Mouse (Mus musculus) kidney, postnatal 4 days (tissue): ENCODE measurements around the gene Nacc2.

Source experiments
- DNase-seq, 2 experiments: peaks; one replicate each; pipeline ENCODE4 v3.0.0; 2021; ENCODE audit warnings: mixed read lengths in 2 of 2

Gene Nacc2

DNA sequence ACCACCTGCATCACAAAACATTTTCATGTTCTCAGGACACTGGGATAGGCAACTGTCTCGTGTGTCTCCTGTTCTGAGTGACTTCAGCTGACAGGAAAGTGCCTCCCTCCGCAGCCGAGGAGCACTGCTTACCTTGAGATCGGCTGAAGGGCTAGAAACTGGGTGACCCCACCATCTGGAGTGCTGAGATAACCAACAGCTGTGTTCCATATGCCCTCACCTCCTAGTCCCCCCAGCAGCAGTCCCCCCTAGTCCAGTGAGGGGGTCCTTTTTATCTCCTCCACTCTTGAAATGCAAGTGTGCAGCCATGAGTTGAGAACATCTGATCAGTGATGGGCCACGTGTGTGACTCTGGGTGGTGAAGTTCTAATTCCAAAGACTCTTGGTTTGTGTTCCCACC lies 74.2 kb downstream of the Nacc2 start:
- DNase-seq, result no peak

- no peak for DNase-seq
These were observed 78.8 kb downstream of the Nacc2 start for GRCm38 (mm10) chr2:26044216-26044615.

- DNase-seq, result no peak
These were observed 80.4 kb downstream of the Nacc2 start for GRCm38 (mm10) chr2:26042603-26043002.

DNA sequence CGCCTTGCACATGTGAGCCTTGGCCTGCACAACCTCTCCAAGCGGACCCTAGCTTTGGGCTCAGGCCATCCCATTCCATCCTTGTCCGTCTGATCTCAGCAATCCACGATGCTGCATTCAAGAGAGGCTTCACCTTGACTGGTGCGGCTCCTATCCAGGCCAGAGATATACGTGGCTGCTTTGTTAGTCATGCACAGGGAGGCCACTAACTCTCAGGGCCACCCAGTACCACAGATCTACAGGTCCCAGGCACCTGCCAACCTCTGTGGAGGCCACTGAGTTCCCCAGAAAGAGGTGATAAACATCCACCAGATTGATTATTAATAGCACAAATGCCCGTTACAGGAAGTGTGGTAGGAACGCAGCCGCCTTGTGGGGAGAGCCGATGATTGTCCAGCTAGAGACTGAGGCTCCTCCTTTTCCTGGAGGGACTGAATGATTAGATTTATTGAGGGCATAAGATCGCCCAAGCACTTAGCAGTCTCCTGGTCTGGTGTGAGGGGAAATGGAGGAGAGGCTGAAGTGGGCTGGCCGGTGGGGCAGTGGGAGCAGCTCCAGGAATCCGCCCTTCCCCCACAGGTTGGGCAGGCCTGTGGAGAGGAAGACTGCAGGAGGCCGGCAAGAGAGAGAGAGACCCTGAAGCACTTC lies 81.7 kb downstream of the Nacc2 start:
- DNase-seq, result peak; percentile 69 to 80

- DNase-seq, result peak; percentile 49 to 69
These were observed 83.1 kb downstream of the Nacc2 start for GRCm38 (mm10) chr2:26039951-26040350.

DNA sequence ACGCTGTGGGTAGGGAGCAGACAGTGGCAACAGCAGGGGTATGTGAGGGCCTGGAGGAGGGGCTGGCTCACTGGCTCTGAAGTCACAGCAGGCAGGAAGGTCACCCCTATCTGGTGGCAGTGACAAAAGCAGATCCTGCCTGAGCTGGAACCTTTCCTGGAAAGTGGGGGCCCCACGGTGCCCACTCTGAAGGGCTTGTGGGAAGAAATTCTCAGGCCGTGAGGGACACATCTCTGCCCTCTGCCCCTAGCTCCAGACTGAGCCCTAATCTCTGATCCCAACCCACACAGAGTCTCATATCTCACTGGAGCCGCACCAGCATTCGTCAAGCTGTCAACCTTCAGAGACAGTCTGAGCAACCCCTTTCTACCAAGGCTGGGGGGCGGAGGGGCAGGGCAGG lies 85.6 kb downstream of the Nacc2 start:
- no peak for DNase-seq

- DNase-seq, result peak in 1 of 2 experiments; percentile 33
These were observed 88.5 kb downstream of the Nacc2 start for GRCm38 (mm10) chr2:26034344-26035050.

DNA sequence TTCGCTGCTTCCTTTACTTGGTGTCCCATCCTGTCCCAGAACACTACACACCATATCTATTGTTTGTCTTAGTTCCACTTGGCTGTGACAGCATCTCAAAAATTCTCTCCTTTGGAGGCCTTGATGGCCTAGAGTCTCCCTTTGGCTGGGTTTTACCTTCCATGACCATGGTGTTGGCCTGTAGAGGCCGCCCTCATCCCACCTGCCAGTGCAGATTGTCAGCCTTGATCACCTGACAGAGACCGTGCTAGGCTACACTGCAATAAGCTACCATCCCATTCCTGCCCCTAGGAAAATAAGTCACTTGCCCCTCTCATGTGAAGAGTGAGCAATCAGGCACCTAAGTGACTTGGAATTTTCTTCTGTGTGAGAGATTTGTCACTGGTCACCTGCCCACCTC lies 92.7 kb downstream of the Nacc2 start:
- peak; percentile 34 to 44 for DNase-seq

GRCm38 (mm10) chr2:26024138-26025075 lies 98.6 kb downstream of the Nacc2 start:
- DNase-seq, result peak; percentile 46 to 60

DNA sequence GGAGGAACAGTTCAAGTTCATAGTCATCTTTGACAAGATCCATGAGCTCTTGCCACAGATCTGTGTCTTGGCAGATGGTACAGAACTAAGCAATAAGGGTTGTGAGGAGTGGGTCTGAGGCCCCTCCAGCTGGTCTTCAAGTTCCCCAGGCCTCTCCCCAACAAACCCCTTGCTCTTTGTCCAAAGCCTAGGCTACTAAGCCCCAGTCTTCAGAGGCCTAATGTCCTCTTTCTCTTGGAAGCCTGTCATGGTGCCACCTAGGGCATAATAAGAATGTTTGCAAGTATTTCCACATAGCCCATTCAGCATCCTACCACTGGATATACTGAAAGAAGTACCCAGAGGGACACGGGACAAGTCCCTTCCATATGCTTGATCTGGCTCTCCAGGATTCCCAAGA lies 100.4 kb downstream of the Nacc2 start:
- no peak for DNase-seq

DNA sequence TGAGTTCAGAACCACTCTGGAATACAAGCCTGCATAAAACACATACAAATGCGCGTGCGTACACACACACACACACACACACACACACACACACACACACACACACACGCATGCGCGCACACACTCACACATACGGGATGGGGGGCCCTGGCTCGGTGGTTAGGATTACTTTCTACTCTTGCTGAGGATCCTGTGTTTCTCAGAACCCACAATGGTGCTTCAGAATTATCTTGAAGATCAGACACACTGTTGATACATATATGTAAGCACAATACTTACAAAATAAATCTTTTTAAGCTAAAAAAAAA lies 100.8 kb downstream of the Nacc2 start:
- DNase-seq, result no peak

DNA sequence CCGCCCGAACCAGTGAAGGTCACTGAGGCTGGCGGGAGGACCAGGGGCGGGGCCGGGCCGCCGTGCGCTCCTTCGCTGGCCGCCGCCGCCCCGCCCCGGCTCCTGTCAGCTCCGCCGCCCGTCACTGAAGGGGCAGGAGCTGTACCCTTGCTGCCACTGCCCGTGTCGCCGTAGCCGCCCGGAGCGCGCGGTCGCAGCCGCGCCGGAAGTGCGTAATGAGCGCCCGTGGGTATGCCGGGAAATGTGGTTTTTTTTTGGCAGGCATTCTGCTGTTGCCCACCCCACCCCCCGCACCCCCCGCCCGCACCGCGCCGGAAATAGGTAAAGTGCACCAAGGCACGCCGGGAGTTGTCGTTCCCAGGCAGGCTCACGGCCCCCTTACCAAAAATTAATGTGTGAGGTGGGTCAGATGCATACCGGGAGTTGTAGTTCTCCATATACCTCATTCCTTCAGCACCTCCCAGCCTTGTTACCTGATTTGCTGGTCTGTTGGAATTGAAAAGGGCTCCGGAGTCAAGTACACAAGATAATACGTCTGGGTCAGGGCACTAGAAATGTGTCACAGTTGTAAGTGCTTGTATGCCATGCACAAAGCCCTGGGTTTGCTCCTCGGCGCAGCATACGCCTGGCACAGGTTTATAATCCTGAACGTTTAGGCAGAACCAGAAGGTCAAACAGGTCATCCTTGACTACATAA lies 101.3 kb downstream of the Nacc2 start, which contains the start of gene Ubac1:
Gene Ubac1 (minus strand): TSS at position 187 of the 697 bp plus-strand sequence.
- DNase-seq, result peak; percentile 89 to 94

DNA sequence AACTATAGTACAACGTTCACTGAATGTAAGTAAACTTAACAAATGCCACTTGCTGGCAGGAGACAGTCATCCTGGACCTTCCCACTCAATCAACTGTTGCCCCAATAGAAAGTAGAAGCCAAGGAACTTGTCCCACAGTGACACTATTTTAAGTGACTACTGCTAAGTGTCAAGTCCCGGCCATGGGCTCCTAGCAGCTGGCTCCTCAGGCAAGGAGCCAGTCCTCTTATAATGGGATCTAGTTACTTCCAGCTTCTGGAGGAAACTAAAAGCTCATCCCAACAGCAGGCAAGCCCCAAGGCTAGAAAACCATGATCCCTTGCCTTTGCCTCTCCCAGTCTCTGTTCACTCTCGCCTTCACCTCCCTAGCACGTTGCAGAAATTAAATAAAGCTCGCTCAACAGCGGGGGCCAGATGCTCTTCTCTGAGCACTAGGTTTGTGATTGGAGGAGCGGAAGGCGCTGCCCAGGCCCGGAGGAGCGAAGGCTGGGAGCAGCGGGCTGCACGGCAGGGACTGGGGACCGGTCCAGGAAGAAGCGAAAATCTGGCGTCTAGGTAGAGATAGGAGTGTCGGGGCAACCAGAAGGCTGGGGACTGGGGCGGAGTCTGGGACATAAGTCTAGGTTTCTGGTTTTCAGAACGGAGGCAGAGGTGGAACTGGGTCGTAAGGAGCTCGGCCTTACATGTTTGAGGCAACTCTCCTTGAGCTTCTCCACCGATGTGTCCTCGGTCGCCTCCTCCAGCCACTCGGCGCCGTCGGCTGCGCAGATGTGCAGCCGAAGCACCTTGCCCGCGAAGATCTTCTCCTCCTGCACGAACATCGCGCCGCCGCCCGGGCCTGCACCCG lies 102.1 kb downstream of the Nacc2 start:
- peak; percentile 49 to 67 for DNase-seq

DNA sequence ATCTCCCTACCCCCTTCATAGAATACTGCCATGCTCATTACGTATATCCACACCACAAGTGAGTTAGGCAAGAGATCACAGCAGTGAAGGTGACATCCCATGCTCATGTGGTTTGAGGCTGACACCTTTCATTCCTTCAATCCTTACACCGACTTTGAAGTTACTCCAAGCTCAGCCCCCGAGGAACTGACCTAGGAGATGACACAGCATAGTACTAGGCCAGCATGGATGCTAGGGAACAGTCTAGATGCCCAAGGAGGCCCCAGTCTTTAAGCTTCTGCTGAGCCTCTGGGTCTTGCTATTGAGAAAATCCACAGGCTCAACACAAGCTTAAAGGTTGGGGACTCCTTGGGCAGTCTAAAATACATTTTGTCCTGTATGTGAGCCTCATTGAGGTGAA lies 103.1 kb downstream of the Nacc2 start:
- no peak for DNase-seq

DNA sequence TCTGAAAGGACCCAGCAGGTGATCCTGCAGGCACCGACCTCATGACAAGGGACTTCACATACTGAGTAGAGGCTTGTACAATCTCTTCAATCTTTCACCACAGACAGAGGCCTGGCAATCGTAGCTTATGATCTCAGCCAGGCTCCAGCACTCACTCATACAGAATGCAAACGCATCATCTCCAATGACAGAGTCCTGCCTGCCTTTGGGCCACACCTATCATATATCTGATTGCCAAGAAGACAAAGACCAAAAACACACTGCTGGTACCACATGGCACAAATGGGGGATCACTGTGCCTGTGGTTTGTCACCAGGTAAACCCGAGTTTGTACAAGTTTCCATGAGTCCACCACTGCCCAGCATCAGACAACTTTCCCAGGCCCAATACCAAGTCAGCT lies 105.7 kb downstream of the Nacc2 start:
- no peak for DNase-seq

DNA sequence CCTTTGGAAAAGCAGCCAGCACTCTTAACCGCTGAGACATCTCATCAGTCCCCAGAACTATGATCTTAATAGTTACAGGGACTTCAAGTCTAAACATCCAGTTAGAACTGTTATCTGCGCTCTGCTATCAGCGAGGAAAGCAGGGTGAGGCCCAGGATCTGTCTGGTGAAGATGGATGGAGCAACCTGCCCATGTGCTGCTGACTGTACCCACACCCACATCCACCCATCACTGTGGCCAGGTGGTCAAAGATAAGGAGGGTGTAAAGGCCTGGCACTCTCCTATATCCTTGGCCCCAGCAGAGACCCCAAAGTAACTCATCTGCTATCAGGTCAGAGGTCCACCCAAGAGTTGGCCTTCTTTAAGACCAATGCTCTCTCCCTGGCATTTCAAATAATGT lies 109.3 kb downstream of the Nacc2 start:
- DNase-seq, result no peak

DNA sequence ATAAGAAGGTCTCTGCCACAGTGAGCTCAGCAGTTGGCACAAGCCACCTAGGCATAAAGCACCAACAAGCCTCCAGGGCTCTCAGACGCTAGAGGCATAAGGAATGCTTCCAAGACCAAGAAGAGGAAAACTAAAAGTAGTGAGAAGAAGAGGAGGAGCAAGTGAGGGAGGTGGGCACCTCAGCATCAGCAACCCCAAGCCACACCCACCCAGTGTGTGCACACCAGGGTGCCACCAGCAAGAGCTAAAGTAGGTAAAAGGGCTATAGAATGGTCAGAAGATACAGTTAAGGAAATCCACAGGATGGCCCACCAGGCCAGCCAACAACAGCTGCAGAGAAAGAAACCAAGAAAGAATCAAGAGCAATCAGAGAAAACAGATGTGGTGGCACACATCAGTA lies 111.6 kb downstream of the Nacc2 start:
- DNase-seq, result no peak
